Mouse (Mus musculus) thymus, adult 18-20 months (tissue): ENCODE measurements around the gene Cdc27.
"Not testable (repeated sequence)": the region's sequence is repeated elsewhere in the genome, so short reads cannot be mapped to it uniquely, and the experiment has no call there.

Source experiments
- DNase-seq, 2 experiments: peaks; one replicate each; pipeline ENCODE4 v3.0.0; 2022; ENCODE audit warnings: mixed read lengths in 2 of 2

The Cdc27 gene

DNA sequence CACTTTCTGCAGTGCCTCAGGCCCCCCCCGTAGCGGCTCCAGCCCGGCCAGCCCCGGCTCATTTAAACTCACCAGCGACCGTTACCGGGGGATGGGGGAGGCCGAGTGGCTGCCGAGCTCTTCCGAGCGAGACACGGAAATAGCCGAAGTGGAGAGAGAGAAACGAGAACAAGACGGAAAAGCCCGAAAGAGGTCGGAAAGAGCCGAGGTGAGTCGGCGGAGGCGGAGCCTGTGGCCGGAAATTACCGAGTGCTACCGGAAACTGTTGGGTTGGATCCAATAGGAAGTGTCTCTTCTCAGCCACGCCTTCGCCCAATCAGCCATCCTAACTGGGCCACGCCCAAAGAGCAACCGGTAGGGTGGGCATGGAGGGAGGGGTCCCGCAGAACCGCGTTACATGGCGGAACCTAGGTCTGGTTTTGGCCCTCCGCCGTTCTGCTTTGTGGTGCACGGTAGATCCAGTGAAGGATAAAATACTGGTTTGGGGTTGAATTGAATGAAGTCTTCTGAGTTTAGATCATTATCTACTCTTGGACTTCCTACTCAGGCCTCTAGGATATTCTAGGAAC lies at the start of gene Cdc27, which contains the start of gene Myl4:
Gene Cdc27, minus strand, starts transcription at position 215 of the 569 bp plus-strand sequence.
Gene Myl4, plus strand, starts transcription at position 258 of the 569 bp plus-strand sequence.
- DNase-seq = peak; percentile 98

DNA sequence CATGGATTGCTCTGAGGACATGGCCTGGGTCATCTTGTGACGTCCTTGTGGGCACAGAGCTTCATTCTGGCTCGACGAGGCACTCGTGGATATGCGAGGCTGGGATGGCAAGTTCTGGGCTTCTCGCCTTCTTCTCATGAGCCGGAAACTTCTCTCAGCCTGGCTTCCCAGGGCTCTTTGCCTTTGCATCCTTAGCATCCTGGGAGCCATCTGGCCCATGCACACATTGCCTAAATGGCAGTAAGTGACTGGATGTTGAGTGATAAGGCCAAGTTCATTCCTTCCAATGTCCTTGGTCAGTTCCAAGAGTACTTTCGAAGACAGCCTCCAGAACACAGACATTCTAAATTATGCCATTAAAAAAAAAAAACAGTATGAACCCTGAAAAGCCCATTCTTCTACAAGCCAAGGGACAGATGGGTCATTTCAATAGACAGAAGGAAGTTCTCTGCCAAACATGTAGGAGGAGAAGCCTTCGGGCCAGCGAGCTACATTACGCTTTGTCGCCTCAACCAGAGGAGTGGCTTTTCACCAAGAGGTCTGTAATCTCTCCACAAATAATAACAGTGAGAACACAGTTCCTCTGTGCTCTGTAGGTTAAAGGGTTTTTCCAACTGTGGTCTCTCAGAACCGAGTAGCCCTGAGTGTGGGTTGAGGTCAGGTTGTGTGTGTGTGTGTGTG lies 49.0 kb upstream of the Cdc27 start:
- DNase-seq = no peak

DNA sequence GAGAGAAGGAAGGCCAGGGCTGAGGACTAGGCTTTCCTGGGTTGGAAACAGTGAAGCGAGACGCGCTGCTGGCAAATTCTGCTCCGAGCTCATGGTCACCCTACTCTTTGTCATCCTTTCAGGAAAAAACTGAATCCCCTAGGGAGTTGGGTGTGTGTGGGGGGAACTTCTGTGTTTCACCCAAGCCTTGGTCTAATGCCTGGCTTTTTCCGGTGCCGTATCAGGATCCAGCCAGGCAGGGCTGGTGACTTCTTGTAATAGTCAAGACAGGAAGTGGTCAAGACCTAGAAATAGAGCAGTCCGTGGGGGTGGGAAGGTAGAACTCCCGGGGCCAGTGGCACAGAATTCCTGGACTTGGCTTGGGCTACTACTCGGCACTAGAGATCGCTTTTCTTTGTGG lies 45.9 kb upstream of the Cdc27 start:
- no peak for DNase-seq

DNA sequence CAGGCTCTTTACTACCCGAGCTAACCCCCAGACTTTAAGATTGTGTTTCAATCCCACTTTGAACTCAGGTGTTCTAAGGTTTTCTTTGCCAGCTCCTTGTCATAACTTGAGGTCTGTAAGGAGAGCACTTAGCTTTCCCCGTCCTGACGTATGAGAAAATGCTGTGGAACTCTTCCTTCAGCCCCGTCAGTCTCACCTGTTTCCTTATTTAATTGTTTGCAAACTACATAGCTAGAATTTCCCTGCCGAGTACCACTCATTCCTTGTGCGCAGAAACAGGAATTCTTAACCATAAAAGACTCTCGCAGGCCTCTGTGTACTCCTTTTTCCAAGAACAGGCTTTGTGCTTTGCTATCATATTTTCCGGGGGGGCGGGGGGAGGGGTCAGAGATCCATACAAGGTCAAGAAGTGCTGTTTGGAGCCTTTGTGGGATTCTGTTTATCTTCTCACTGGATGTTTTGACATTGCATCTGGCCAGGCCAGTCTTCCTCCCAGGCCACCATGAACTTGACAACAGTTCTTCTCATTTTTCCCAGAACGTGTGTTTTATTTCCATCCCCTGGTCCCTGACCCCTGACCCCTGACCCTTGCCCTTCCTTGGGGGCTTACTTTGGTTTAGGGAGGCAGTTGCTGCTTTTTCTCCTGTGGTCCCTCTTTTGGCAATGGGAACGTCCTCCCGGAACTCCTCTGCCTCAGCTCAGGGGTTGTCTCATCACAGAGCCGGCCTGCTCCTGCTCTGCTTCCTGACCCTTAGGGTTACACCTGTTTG lies 41.8 kb upstream of the Cdc27 start:
- no peak for DNase-seq

DNA sequence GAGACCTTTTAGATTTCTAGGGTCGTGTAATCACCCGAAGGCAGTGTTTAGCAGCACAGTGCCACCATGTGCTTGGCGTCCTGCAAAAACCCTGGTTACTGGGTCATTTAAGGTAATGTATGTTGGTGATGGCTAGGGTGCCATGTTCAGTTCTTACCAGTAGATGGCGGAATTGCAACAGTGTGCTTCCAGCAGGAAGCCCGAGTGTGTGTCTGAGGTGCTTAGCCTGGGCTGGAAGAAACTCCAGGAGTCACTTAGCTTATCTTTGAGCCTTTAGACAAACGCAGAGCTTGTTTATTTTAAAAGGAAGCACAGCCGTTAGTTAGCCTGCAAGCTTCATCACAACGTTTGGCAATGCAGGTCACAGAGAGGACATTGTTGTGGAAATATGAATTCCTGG lies 39.7 kb upstream of the Cdc27 start:
- DNase-seq = peak; percentile 47 to 66

DNA sequence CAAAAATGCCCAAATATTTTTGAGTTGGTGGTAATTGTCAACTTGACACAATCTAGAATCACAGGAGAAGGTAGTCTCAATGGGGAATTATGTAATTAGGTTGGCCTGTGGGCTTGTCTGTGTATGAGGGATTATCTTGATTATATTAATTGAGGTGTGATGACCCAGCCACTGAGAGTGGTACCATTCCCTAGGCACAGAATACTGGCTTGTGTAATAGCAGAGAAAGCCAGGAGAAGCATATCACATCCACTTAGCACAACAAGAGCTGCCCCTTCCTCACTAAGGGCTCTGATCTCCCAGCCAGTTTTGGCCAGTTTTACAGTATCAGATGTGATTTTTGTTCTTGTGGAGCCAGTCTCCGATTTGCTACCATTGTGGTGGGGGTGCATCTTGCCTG lies 39.1 kb upstream of the Cdc27 start:
- no peak for DNase-seq

DNA sequence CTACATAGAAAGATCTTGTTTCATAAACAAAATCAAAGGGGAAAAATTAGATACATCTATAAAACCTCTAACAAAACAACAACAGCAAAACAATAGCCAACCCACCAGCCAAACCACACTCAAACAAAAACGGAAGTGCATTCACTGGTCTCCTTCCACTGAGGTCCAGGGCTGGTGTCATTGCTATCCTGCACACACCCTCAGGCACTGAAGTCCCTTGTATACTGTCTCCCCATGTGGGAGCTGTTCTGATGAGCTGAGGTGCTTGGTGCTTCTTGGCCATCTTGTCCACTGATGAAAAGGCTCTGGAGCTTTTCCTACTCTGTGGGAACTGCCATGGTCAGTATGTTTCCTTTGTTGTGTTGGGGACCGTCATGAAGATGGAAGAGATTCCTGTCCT lies 38.1 kb upstream of the Cdc27 start:
- no peak for DNase-seq

DNA sequence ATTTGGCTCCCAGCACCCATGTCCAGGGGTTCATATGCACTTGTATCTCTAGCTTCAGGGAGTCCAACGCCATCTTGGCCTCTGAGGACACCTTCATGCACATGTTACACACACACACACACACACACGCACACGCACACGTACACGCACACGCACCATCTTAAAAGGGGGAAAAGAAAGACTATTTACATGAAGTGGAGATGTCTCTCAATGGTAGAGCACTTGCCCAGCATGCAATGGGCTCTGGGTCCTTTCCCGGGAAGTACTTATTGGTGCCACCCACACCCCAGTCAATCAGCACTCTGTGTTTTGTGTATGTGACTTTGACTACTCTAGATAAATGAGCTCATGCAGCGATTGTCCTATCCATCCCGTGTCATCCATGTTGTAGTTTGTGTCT lies 37.5 kb upstream of the Cdc27 start:
- DNase-seq = no peak

DNA sequence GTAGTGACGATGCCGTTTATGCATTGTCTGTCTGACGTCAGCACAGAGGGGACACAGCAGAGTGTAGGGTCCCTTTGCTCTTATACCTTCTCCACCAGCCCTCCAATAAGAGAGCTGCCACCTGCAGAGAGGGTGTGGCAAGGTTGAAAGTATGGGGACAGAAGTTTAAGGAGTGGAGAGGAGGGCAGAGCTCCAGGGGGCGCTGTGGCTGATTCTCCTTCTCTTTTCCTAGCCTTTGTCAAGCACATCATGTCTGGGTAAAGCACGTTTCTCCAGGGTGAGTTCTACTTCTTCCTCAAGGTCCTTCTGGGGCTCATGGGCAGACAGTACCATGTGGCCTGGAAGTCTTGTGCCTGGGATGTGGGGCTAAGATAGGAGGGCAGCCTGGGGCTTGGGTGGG lies 35.1 kb upstream of the Cdc27 start:
- no peak for DNase-seq

DNA sequence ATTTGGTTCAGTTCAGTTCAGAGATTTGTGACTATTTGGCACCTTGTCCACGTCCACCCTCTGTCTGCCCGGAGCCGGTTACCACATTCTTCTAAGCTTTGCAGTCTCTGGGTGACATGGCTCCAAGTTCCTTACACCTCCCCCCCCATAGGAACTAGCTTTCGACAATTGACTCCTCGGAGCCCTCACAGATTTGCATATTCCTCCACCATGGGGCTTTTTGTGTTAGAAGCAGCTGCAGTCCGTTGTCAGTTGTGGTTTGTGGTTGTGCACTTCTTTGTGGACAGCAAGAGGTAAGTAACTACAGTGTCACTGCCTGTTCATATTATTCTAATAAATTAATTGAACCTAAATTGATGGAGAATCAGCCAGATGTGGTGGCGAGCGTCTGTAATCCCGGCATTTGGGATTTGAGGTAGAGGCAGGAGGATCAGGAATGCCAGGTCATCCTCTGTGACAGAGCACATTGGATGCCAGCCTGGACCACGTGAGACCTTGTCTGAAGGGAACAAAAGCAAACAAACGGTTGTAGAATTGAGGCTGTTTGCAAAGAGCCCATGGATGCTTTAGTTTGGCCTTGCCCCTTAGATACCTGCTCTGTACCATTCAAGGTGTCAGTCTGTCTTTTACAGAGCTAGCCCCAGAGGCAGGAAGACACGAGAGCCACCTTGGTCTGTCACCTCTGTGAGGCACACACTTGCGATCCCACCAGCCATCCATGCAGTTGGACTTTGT lies 32.4 kb upstream of the Cdc27 start:
- no peak for DNase-seq

DNA sequence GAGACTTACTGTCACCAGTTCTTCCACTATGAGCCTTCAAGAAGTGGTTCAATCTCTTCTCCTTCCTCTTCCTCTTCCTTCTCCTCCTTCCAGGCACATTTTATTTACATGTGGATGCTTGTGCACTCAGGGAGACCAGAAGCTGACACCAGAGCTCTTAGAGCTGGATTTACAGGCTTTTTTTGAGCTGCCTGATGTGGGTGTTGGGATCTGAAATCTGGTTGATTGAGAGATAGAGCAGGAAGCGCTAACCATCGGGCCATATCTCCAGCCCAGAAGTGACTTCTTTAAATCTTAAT lies 31.8 kb upstream of the Cdc27 start:
- DNase-seq = no peak

DNA sequence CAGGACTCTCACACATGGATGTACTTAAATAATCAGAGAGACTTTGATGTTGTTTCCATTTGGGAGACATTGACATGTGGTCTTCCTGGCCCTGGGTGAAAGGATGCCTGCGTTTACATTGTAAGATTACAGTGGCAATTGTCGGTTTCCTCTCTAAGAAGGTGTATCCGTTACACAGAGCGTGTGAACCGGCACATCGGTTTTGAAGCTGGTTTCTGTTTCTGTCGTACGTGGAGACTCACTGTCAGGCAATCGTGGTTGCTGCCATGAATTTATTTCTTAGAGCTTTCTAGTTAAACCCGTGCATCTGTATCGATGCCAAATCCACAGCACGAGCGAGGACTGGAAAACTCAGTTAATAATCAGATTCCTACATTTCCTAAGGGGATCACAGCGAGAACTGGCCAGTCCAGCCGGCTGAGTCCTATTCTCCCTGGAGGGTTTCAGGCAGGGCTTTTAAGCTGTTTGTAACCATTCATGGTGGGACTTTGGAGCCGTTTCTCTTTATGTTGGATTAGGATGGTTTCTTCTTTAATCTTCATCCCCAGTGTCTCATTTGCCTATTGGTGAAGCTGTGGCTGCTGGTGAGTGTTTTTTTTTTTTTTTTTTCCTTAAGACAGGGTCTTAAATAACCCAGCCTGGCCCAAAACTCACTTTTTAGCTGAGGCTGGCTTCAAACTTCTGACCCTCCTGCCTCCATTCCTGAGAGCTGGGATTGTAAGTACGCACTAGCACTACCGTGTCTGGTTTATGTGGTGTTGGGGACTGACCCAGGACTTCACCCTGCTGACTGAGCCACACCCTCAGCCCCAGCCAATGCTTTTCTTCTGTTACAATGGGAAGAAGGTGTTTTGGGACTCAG lies 31.3 kb upstream of the Cdc27 start:
- DNase-seq = peak in 1 of 2 experiments; percentile 20

DNA sequence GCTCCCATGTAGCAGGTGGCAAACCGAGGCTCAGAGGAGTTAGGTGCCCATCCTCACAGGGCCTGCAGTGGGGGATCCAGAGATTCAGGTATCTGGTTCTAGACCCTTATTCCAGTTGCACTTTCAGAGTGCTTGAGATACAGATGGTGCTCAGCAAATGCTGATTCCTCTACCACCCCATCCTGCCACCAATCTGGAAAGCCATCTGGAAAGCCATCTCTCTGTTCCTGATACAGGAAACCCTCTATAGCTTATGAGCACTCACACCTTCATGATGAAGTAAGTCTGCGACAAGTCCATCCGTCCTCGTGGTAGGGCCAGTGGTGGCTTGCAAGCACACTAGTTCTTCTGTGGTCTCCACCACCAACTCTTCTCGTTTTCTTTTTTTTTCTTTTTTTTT lies 30.2 kb upstream of the Cdc27 start:
- no peak for DNase-seq

DNA sequence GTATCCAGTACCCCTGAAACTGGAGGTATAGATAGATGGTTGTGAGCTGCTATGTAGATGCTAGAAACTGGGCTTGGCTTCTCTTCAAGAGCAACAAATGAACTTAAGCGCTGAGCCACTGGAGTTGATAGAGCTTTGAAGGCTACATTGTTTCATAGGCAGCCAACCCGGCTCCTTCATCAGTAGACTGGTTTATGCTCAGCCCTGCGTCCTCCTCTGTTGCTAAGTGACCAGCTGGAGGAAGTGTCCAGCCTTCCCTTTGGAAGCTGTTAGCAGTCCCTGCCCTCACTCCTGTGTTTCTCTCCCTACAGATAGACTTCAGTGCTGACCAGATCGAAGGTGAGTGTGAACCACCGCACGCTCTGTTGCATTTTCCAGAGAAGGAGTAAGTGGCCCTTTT lies 29.7 kb upstream of the Cdc27 start:
- no peak for DNase-seq

DNA sequence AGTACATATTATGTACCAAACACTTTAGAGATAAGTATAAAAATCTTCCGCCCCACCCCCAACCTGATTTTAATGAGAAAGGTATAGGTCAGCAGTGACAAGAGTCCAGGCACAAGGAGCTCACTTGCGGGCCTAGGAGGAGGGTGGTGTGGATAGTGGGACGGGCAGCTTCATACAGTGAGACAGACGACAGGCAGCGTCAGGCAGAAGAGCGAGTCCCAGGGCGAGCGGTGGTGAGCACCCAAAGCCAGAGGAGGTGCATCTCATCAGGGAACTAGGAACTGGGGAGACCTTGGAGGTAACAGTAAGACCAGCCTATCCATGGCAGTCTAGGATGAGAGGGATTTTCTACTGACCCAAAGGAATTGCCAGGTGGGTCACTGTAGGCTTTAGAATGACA lies 29.2 kb upstream of the Cdc27 start:
- DNase-seq = no peak

DNA sequence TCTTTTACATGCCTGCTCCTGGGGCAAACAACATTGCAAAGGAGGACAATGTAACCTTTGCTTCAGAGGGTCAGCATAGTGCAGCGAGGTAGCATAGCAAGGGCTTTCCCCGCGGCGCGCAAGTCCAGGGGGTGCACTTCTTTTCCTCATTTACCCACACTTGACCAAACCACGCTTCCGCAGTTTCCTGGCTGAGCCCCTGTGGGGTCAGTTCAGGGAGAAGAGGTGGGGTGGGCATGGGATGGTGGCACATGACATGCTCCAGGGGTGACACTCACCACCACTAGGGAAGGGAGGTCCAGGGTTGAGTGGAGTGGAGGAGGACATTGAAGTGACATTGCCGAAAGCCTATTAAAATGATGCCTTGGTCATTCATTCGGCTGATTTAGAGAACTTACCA lies 28.7 kb upstream of the Cdc27 start:
- no peak for DNase-seq

DNA sequence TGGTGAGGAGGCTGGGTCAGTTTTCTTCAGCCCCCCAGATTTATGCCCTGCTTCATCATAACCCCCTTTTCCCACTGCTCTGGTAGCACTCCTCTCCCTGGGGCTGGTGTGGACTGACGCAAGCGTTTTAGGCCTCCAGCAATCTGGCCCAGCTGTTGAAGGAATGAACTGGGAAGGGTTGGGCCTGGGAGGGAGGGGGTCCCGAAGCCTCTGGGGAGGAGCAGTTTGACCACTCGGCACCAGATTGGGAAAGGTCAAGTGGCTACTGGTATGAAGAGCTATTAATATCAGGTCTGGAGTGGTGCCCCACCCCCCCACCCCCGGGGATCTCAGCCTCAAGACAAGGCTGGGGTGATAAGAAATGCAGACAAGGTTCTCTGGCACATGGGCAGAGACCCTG lies 27.7 kb upstream of the Cdc27 start:
- DNase-seq = no peak

DNA sequence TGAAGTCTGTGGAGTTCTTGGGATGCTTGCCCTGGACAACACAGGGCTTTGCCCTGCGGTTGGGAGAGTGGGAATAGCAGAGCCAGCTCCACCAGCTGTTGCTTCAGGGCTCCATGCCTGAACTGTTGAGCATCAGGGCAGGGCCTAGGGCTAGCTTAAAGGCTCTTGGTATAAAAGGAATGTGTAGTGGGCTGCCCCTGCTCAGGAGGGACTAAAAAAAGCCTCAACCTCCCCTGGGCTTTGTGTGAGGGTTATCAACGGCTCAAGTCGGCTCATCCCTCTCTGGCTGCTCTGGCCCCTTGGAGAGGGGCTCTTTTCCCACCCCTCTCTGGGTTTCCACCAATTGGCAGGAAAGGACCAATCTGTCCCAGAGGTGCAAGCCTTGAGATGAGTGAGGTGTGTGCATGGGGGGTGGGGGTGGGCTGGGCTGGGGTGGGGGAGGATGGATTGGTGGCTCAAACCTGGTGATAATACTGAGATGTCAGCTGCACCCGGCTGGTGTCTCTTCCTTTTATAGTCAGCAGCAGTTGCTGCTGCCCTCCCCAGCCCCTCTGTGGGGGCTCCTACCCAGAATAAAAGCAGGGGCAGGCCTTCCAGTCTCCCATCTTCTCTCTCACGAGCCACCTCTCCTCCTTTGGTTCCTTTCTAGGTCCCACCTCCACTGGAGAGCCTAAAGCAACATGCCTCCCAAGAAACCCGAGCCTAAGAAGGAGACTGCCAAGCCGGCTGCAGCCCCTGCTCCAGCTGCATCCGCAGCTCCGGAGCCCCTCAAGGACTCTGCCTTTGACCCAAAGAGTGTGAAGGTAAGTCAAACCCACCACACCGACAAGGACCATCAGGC lies 26.6 kb upstream of the Cdc27 start:
- DNase-seq = no peak

DNA sequence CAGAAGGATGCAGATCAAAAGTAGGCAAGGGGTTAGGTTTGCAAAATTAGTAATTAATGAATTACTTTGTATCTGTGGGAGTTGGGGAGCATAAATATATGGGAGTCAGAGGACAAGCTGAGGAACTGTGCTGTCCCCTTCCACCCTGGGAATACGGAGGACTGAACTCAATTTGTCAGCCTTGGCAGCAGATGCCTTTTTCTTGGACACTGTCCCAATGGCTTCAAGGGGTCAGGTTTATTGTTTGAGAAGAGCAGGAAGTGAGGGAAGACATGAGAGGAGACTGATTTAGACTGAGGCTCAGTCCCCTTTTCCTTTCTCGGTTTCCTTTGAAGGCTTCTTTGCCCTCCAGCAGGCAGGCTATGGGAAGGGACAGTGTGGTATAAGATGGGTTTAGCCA lies 22.1 kb upstream of the Cdc27 start:
- DNase-seq = no peak

DNA sequence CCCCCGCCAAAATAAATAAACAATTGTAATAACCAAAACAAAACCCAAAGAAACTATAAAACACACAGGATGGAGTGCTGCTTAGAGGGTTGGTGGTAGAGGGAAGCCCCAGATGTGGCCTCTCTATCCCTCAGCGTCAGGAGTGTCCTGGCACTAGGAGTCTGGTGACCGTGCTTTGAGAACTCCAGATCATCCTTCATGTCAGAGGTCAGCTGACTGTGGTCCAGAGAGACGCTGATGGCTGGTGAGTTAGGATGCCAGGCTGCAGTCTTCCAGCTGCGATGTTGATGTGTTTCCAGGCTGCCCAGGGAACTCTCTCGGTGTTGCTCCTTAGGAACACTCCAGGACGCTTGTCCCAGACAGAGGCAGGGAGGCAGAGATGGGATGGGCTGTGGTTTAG lies 21.7 kb upstream of the Cdc27 start:
- DNase-seq = no peak

DNA sequence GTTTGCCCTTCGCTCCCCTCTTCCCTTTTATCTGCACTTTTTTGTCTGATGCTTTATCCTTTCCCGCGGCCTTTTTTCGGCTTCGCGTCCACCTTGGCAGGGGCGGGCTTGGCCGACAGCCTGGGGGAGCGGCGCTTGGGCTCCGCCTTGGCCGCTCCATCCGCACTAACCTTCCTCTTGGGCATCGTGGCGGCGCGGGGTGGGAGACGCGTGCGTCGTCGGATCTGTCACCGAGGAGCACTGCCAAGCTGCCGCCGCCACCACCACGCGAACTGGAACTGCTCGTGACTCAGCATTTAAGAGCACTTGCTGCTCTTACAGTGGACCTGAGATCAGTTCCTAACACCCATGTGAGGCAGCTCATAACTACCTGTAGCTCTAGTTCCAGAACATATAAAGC lies 21.0 kb upstream of the Cdc27 start:
- DNase-seq = not testable (repeated sequence)

DNA sequence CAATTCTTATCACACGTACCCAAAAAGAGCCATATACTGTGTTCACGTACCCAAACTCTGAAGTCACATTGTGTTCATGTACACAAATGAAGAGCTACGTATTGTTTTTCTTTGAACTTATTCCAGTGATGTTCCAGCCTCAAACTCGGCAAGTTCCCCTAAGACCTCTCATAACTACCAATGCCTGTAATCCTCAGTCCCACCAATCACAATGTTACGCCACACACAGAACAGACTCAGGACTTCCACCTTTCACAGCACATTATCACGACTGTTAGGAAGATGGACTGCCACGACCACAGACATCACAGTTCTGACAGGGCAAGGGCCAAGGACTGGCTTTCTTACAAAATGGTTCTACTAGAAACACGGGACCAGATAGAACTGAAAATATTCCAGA lies 20.1 kb upstream of the Cdc27 start:
- DNase-seq = not testable (repeated sequence)
